Mouse (Mus musculus) thymus, adult 2 months (tissue): Measurements from ENCODE around the gene Pla1a. TPM values are rescaled to one million over a fixed set of nuclear protein-coding genes. Genes with fewer than 3 reads are reported as not detected.

ENCODE experiments used
- DNase-seq: peaks from one replicate; pipeline ENCODE4 v3.0.0; 2021
- H3K27ac ChIP-seq: fragments of 200-500 bp; 2 replicates; pipeline ENCODE4 v1.5.1; 2012; ENCODE audit warnings: low read length, control low read depth; ENCODE audit not compliant: control insufficient read depth, insufficient read depth
- H3K27me3 ChIP-seq: fragments of 200-500 bp; 2 replicates; pipeline ENCODE4 v1.6.1; 2012; ENCODE audit warnings: mild to moderate bottlenecking, low read length, moderate library complexity, mixed read lengths; ENCODE audit not compliant: control insufficient read depth, insufficient read depth
- H3K36me3 ChIP-seq: fragments of 200-500 bp; 2 replicates; pipeline ENCODE4 v1.6.1; 2012; ENCODE audit warnings: mild to moderate bottlenecking, low read length, moderate library complexity; ENCODE audit not compliant: control insufficient read depth, insufficient read depth
- H3K4me1 ChIP-seq: fragments of 200-500 bp; replicated peaks from 2 replicates; pipeline ENCODE4 v1.6.1; 2012; ENCODE audit warnings: low read length; ENCODE audit not compliant: control insufficient read depth, insufficient read depth
- H3K4me3 ChIP-seq: fragments of 200-500 bp; 2 replicates; pipeline ENCODE4 v1.5.1; 2012; ENCODE audit warnings: mild to moderate bottlenecking, low read length, control low read depth, moderate library complexity; ENCODE audit not compliant: control insufficient read depth, insufficient read depth
- CTCF ChIP-seq: fragments of 200-500 bp; IDR thresholded peaks from 2 replicates; pipeline ENCODE4 v1.5.1; 2012; ENCODE audit warnings: mild to moderate bottlenecking, control low read depth, low read length, moderate library complexity, borderline replicate concordance; ENCODE audit not compliant: control insufficient read depth, poor library complexity, insufficient read depth; ENCODE audit errors: extremely low read depth
- POLR2A ChIP-seq: fragments of 200-500 bp; IDR thresholded peaks from 2 replicates; pipeline ENCODE4 v1.6.1; 2012; ENCODE audit warnings: mild to moderate bottlenecking, low read length, control low read depth, moderate library complexity; ENCODE audit not compliant: control insufficient read depth, poor library complexity, insufficient read depth; ENCODE audit errors: extremely low read depth
- WGBS: fragments of 180-500 bp; shearing (Covaris S2); methylation state at CpG from one replicate; pipeline ENCODE4 v1.1.7; 2018; 5-methylcytosine and 5-hydroxymethylcytosine counted together
- polyA plus RNA-seq: library from polyadenylated mRNA; depleted of rRNA; stranded (reverse); fragments of >200 nt; gene quantifications from 2 replicates; pipeline ENCODE4 v1.2.3, GENCODE M21; 2012

Pla1a gene
- polyA plus RNA-seq, 1 experiment, result 5.5 TPM

GRCm38 (mm10) chr16:38474677-38475286, 41.8 kb upstream of the Pla1a start:
- H3K4me1 ChIP-seq, result peaks cover 13% of the 10 kb centered on the region
- H3K4me3 ChIP-seq, result no peak overlapping the region
- TF ChIP-seq CTCF (no peak), POLR2A (no peak)
- no peaks in the 10 kb centered on the region for H3K36me3 ChIP-seq
- DNase-seq, result no peak
- no peak overlapping the region for H3K27ac ChIP-seq
- H3K27me3 ChIP-seq, result no peaks in the 10 kb centered on the region
- WGBS, result 93% methylated on average over 9 of the region's 9 CpGs

- H3K4me1 ChIP-seq, result peaks cover 13% of the 10 kb centered on the region
- no peaks in the 10 kb centered on the region for H3K27me3 ChIP-seq
- no peaks in the 10 kb centered on the region for H3K36me3 ChIP-seq
- WGBS, result 95% methylated on average over 5 of the region's 5 CpGs
- TF ChIP-seq CTCF, result no peak
- no peak for TF ChIP-seq POLR2A
- no peak for DNase-seq
- no peak overlapping the region for H3K4me3 ChIP-seq
- no peak overlapping the region for H3K27ac ChIP-seq
Observed at GRCm38 (mm10) chr16:38473661-38474060, 40.7 kb upstream of the Pla1a start.

GRCm38 (mm10) chr16:38472507-38472873, 39.5 kb upstream of the Pla1a start:
- H3K27me3 ChIP-seq, result no peaks in the 10 kb centered on the region
- no peak for DNase-seq
- no peak overlapping the region for H3K4me3 ChIP-seq
- 96% methylated on average over 5 of the region's 5 CpGs for WGBS
- H3K36me3 ChIP-seq, result no peaks in the 10 kb centered on the region
- H3K4me1 ChIP-seq, result peaks cover 13% of the 10 kb centered on the region
- no peak for TF ChIP-seq POLR2A
- TF ChIP-seq CTCF, result no peak
- H3K27ac ChIP-seq, result no peak overlapping the region

DNA sequence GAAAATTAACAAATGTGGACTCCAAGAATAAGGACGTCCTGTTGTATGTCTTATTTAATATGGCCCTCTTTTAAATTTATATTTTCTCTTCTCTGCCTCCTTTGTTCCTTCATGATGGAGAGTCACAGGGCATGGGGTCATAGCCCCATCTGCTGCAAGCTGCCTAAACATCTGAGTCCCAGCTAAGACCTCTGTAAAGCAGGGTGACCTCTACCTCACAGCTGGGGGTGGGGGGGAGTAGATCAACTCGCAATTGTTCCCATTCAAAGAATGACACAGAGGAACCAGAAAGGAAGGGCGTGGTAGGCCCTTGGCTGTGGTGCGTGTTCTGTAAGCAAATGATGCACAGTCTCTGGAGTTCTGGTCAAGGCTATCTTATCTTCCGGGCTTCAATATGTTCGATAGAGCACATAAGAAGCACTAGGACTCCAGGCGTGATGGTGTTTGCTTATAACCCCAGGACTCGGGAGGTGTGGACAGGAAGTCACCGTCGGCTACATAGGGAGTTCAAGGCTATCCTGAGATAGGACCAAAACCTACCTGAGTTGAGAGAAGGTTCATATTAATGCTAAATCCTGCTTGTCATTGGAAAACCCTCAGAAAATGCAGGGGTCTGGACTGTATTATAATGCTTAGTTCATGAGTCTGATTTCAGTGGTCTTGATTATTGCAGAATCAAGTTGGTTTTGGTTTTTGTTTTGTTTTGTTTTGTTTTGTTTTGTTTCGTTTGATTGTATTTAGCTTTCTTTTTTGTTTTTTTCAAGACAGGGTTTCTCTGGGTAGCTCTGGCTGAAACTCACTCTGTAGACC, 39.0 kb upstream of the Pla1a start:
- H3K4me1 ChIP-seq, result peaks cover 9% of the 10 kb centered on the region
- no peak overlapping the region for H3K27ac ChIP-seq
- 92% methylated on average over 11 of the region's 11 CpGs for WGBS
- no peaks in the 10 kb centered on the region for H3K27me3 ChIP-seq
- no peaks in the 10 kb centered on the region for H3K36me3 ChIP-seq
- TF ChIP-seq CTCF (no peak), POLR2A (no peak)
- H3K4me3 ChIP-seq, result no peak overlapping the region
- DNase-seq, result no peak

DNA sequence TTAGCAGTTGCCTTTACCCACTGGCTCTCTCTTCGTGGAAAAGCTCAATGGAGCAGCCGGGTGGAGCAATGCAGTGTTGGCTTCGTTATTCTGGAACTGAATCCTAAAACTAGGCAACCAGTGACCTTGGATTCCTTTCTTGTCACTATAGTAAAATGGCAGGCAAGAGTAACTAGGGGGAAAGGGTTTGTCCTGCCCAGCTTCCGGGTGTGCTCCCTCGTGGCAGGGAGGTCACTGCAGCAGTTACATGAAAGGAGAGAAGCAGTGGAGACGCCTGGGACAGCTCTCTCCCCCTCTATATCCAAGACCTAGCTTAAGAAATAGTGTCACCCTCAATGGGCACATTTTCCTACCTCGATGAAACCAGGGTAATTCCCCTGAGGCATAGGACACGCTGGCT, 36.5 kb upstream of the Pla1a start:
- H3K4me3 ChIP-seq, result no peak overlapping the region
- 87% methylated on average over 8 of the region's 8 CpGs for WGBS
- H3K27me3 ChIP-seq, result no peaks in the 10 kb centered on the region
- no peak overlapping the region for H3K27ac ChIP-seq
- TF ChIP-seq POLR2A (no peak), CTCF (no peak)
- no peak for DNase-seq
- no peaks in the 10 kb centered on the region for H3K4me1 ChIP-seq
- H3K36me3 ChIP-seq, result no peaks in the 10 kb centered on the region

- H3K4me1 ChIP-seq, result no peaks in the 10 kb centered on the region
- H3K27me3 ChIP-seq, result no peaks in the 10 kb centered on the region
- DNase-seq, result no peak
- no peak overlapping the region for H3K4me3 ChIP-seq
- TF ChIP-seq CTCF (no peak), POLR2A (no peak)
- WGBS, result 37% methylated on average over 3 of the region's 3 CpGs
- H3K36me3 ChIP-seq, result no peaks in the 10 kb centered on the region
- H3K27ac ChIP-seq, result no peak overlapping the region
Observed at GRCm38 (mm10) chr16:38468706-38469018, 35.7 kb upstream of the Pla1a start.
